Comparison of ENCODE assay signal across 18 mouse cellular contexts in genomic region chr7:46628375-46628975, GRCm38 (mm10). TPM values are rescaled to one million over a fixed set of nuclear protein-coding genes. Genes with fewer than 3 reads are reported as not detected.
A peak's percentile ranks its signal among the peaks of the same experiment; 100 is the strongest.
DNase-seq lines count a peak whose midpoint lies in the region; ATAC-seq and TF ChIP-seq lines count a peak whose summit lies in the region.
"Had no signal": no experiment of that assay in that cellular context is flagged by ENCODE, and none has a peak within 500 bp of the region (broad histone marks: within the 10 kb centered on the region; RNA-seq: fewer than 3 reads in every experiment).

No protein-coding gene starts in this region.

- H3K27ac ChIP-seq in forebrain, embryonic 14.5 days (ENCODE audit: low read depth, low read length): no peak overlapping the region
- H3K27ac ChIP-seq in forebrain, embryonic 13.5 days: no peak overlapping the region
- H3K27ac ChIP-seq in hindbrain, postnatal 0 days: no peak overlapping the region
- no peak overlapping the region for H3K27ac ChIP-seq in hindbrain, embryonic 16.5 days (ENCODE audit: low read depth, low read length)
- no peak overlapping the region for H3K27ac ChIP-seq in midbrain, postnatal 0 days (ENCODE audit: low read depth, low read length)
- H3K27ac ChIP-seq in midbrain, embryonic 14.5 days (replicated peaks; ENCODE audit: low read depth, low read length): no peak overlapping the region
- peak overlapping the region; percentile 61 for H3K27ac ChIP-seq in olfactory bulb, adult 2 months (ENCODE audit: insufficient read depth, low read depth, low read length)
- H3K27ac ChIP-seq: forebrain, embryonic 10.5 days; hindbrain, embryonic 13.5 days; stomach, embryonic 15.5 days had no signal

- H3K9ac ChIP-seq in forebrain, embryonic 14.5 days (ENCODE audit: low read length): 0 out of 2 replicates have a peak overlapping the region, but pooled peaks have one; percentile 17
- H3K9ac ChIP-seq in forebrain, embryonic 13.5 days: no peak overlapping the region
- H3K9ac ChIP-seq in hindbrain, postnatal 0 days (replicated peaks; ENCODE audit: low read length): no peak overlapping the region
- H3K9ac ChIP-seq in hindbrain, embryonic 16.5 days (ENCODE audit: low read depth, low read length): no peak overlapping the region; the same call in 1 of the 2 replicates
- H3K9ac ChIP-seq in midbrain, postnatal 0 days (replicated peaks; ENCODE audit: low read length, poor library complexity, severe bottlenecking): no peak overlapping the region
- no peak overlapping the region for H3K9ac ChIP-seq in midbrain, embryonic 14.5 days (replicated peaks; ENCODE audit: low read length)
- H3K9ac ChIP-seq: hindbrain, embryonic 13.5 days; stomach, embryonic 15.5 days had no signal

- no peak for ATAC-seq in forebrain, embryonic 14.5 days
- no peak for ATAC-seq in forebrain, embryonic 13.5 days
- ATAC-seq in hindbrain, postnatal 0 days: no peak
- ATAC-seq in hindbrain, embryonic 16.5 days: no peak
- no peak for ATAC-seq in midbrain, postnatal 0 days (ENCODE audit: low FRiP score)
- ATAC-seq in midbrain, embryonic 14.5 days (ENCODE audit: low FRiP score, low TSS enrichment): no peak

- no peak overlapping the region for H3K4me3 ChIP-seq in forebrain, embryonic 14.5 days (ENCODE audit: low read depth, low read length)
- H3K4me3 ChIP-seq in forebrain, embryonic 13.5 days: no peak overlapping the region
- H3K4me3 ChIP-seq in hindbrain, postnatal 0 days (ENCODE audit: low read length): no peak overlapping the region
- no peak overlapping the region for H3K4me3 ChIP-seq in hindbrain, embryonic 16.5 days (ENCODE audit: low read length)
- no peak overlapping the region for H3K4me3 ChIP-seq in midbrain, postnatal 0 days (ENCODE audit: low read depth, low read length)
- H3K4me3 ChIP-seq in midbrain, embryonic 14.5 days (replicated peaks; ENCODE audit: low read depth, low read length): no peak overlapping the region
- no peak overlapping the region for H3K4me3 ChIP-seq in olfactory bulb, adult 2 months (ENCODE audit: insufficient read depth, low read depth, low read length)
- H3K4me3 ChIP-seq: forebrain, embryonic 10.5 days; hindbrain, embryonic 13.5 days; stomach, embryonic 15.5 days had no signal

- H3K4me2 ChIP-seq in forebrain, embryonic 14.5 days (ENCODE audit: low read length): no peak overlapping the region
- no peak overlapping the region for H3K4me2 ChIP-seq in forebrain, embryonic 13.5 days
- H3K4me2 ChIP-seq in hindbrain, postnatal 0 days (ENCODE audit: low read depth, low read length): no peak overlapping the region
- no peak overlapping the region for H3K4me2 ChIP-seq in hindbrain, embryonic 16.5 days (ENCODE audit: low read length)
- H3K4me2 ChIP-seq in midbrain, postnatal 0 days (ENCODE audit: low read depth, low read length, poor library complexity, severe bottlenecking): no peak overlapping the region
- no peak overlapping the region for H3K4me2 ChIP-seq in midbrain, embryonic 14.5 days (ENCODE audit: low read length)
- H3K4me2 ChIP-seq: hindbrain, embryonic 13.5 days; stomach, embryonic 15.5 days had no signal

- H3K4me1 ChIP-seq in forebrain, embryonic 14.5 days (ENCODE audit: control insufficient read depth, insufficient read depth, low read length): no peaks in the 10 kb centered on the region
- H3K4me1 ChIP-seq in forebrain, embryonic 13.5 days: no peaks in the 10 kb centered on the region
- no peaks in the 10 kb centered on the region for H3K4me1 ChIP-seq in hindbrain, postnatal 0 days (ENCODE audit: insufficient read depth, low read length)
- H3K4me1 ChIP-seq in hindbrain, embryonic 16.5 days (ENCODE audit: control insufficient read depth, insufficient read depth, low read depth, low read length): no peaks in the 10 kb centered on the region
- H3K4me1 ChIP-seq in midbrain, postnatal 0 days (ENCODE audit: insufficient read depth, low read length): no peaks in the 10 kb centered on the region
- no peaks in the 10 kb centered on the region for H3K4me1 ChIP-seq in midbrain, embryonic 14.5 days (ENCODE audit: control insufficient read depth, insufficient read depth, low read length)
- H3K4me1 ChIP-seq in olfactory bulb, adult 2 months (ENCODE audit: control insufficient read depth, insufficient read depth, low read length): peaks cover 18% of the 10 kb centered on the region
- H3K4me1 ChIP-seq: stomach, embryonic 15.5 days had no signal

- no peaks in the 10 kb centered on the region for H3K9me3 ChIP-seq in forebrain, embryonic 14.5 days (replicated peaks; ENCODE audit: control insufficient read depth, low read length)
- H3K9me3 ChIP-seq in forebrain, embryonic 13.5 days (replicated peaks): no peaks in the 10 kb centered on the region
- H3K9me3 ChIP-seq in hindbrain, postnatal 0 days (ENCODE audit: low read length): no peaks in the 10 kb centered on the region
- no peaks in the 10 kb centered on the region for H3K9me3 ChIP-seq in hindbrain, embryonic 16.5 days (ENCODE audit: control insufficient read depth, low read length)
- H3K9me3 ChIP-seq in midbrain, postnatal 0 days (ENCODE audit: low read length): no peaks in the 10 kb centered on the region
- no peaks in the 10 kb centered on the region for H3K9me3 ChIP-seq in midbrain, embryonic 14.5 days (ENCODE audit: control insufficient read depth, low read length)
- H3K9me3 ChIP-seq: forebrain, embryonic 10.5 days; hindbrain, embryonic 13.5 days; stomach, embryonic 15.5 days had no signal

- peaks cover 19% of the 10 kb centered on the region for H3K36me3 ChIP-seq in forebrain, embryonic 14.5 days (ENCODE audit: control insufficient read depth, insufficient read depth, low read length)
- H3K36me3 ChIP-seq in forebrain, embryonic 13.5 days (ENCODE audit: poor library complexity, severe bottlenecking): peaks cover 47% of the 10 kb centered on the region
- H3K36me3 ChIP-seq in hindbrain, postnatal 0 days (ENCODE audit: insufficient read depth, low read length): peaks cover 27% of the 10 kb centered on the region
- H3K36me3 ChIP-seq in hindbrain, embryonic 16.5 days (ENCODE audit: control insufficient read depth, insufficient read depth, low read length): peaks cover 20% of the 10 kb centered on the region
- H3K36me3 ChIP-seq in midbrain, postnatal 0 days (ENCODE audit: insufficient read depth, low read length): peaks cover 33% of the 10 kb centered on the region
- H3K36me3 ChIP-seq in midbrain, embryonic 14.5 days (ENCODE audit: control insufficient read depth, insufficient read depth, low read length): peaks cover 42% of the 10 kb centered on the region

- no peak for DNase-seq in forebrain, embryonic 14.5 days (ENCODE audit: low spot score)
- DNase-seq in hindbrain, postnatal 0 days (ENCODE audit: low spot score): peak; percentile 14
- DNase-seq in midbrain, postnatal 0 days (ENCODE audit: low spot score): no peak
- DNase-seq in midbrain, embryonic 14.5 days: no peak
- DNase-seq in right cerebral cortex, postnatal 4 days: no peak
- DNase-seq: cerebellum, adult 9-10 months; gastrocnemius, postnatal 25 days; kidney, postnatal 10 days; liver; thymus, postnatal 4 days had no signal

- TF ChIP-seq POLR2A in olfactory bulb, adult 2 months (IDR thresholded peaks at IDR 0.05; ENCODE audit: insufficient read depth, low read depth, low read length): no peak

- WGBS in forebrain, embryonic 14.5 days: 29% methylated on average over 8 of the region's 8 CpGs
- 36% methylated on average over 8 of the region's 8 CpGs for WGBS in forebrain, embryonic 13.5 days
- 32% methylated on average over 8 of the region's 8 CpGs for WGBS in hindbrain, postnatal 0 days
- 40% methylated on average over 8 of the region's 8 CpGs for WGBS in hindbrain, embryonic 16.5 days
- 41% methylated on average over 8 of the region's 8 CpGs for WGBS in midbrain, postnatal 0 days
- 41% methylated on average over 8 of the region's 8 CpGs for WGBS in midbrain, embryonic 14.5 days
- WGBS in olfactory bulb, adult 2 months: 22% methylated on average over 8 of the region's 8 CpGs

- TF ChIP-seq CTCF in hindbrain, postnatal 0 days (IDR thresholded peaks at IDR 0.05; ENCODE audit: low read depth): peak; percentile 34
- TF ChIP-seq CTCF in midbrain, postnatal 0 days (IDR thresholded peaks at IDR 0.05): peak; percentile 53
- TF ChIP-seq CTCF in olfactory bulb, adult 2 months (IDR thresholded peaks at IDR 0.05; ENCODE audit: insufficient read depth, low read depth, low read length): no peak

- no peaks in the 10 kb centered on the region for H3K27me3 ChIP-seq in forebrain, embryonic 14.5 days (replicated peaks; ENCODE audit: control insufficient read depth, insufficient read depth, low read length)
- no peaks in the 10 kb centered on the region for H3K27me3 ChIP-seq in forebrain, embryonic 13.5 days
- H3K27me3 ChIP-seq in hindbrain, postnatal 0 days (ENCODE audit: insufficient read depth, low read length): no peaks in the 10 kb centered on the region
- H3K27me3 ChIP-seq in hindbrain, embryonic 16.5 days (replicated peaks; ENCODE audit: control insufficient read depth, insufficient read depth, low read length): no peaks in the 10 kb centered on the region
- no peaks in the 10 kb centered on the region for H3K27me3 ChIP-seq in midbrain, postnatal 0 days (ENCODE audit: insufficient read depth, low read length)
- H3K27me3 ChIP-seq in midbrain, embryonic 14.5 days (ENCODE audit: control insufficient read depth, insufficient read depth, low read length): no peaks in the 10 kb centered on the region
- H3K27me3 ChIP-seq: hindbrain, embryonic 13.5 days; stomach, embryonic 15.5 days had no signal

RNA-seq across cellular contexts. Expression of gene Sergef, which starts 11.1 kb away (rescaled TPM):
- polyA plus RNA-seq in forebrain, embryonic 14.5 days (2014; fragmentation: Nextera tagmentation; extraction: Ambion mirVana): 23.4 and 26.1 TPM in 2 replicates
- polyA plus RNA-seq in forebrain, embryonic 13.5 days (2015; fragmentation: Nextera tagmentation; extraction: Ambion mirVana): 25.0 and 26.6 TPM in 2 replicates
- total RNA-seq in hindbrain, postnatal 0 days (2014; rRNA removed): 41.8 and 53.5 TPM in 2 replicates
- polyA plus RNA-seq in hindbrain, postnatal 0 days (2015; fragmentation: Nextera tagmentation; extraction: Ambion mirVana): 45.6 and 48.0 TPM in 2 replicates
- 42.2 and 50.6 TPM in 2 replicates for polyA plus RNA-seq in hindbrain, embryonic 16.5 days (2015; fragmentation: Nextera tagmentation; extraction: Ambion mirVana)
- 47.5 and 49.1 TPM in 2 replicates for total RNA-seq in midbrain, postnatal 0 days (2014; rRNA removed)
- 47.8 and 50.9 TPM in 2 replicates for polyA plus RNA-seq in midbrain, postnatal 0 days (2015; fragmentation: Nextera tagmentation; extraction: Ambion mirVana)
- 31.1 and 36.5 TPM in 2 replicates for polyA plus RNA-seq in midbrain, embryonic 14.5 days (2014; fragmentation: Nextera tagmentation; extraction: Ambion mirVana)
- not detected in 2 replicates for polyA plus RNA-seq in olfactory bulb, adult 2 months (2012; ENCODE audit: insufficient read depth, insufficient read length, low replicate concordance, missing spikeins)

RNA-seq across cellular contexts. Expression of gene Tph1, which starts 43.9 kb away (rescaled TPM):
- polyA plus RNA-seq in forebrain, embryonic 14.5 days (2014; fragmentation: Nextera tagmentation; extraction: Ambion mirVana): 0.41 and 0.46 TPM in 2 replicates
- polyA plus RNA-seq in forebrain, embryonic 13.5 days (2015; fragmentation: Nextera tagmentation; extraction: Ambion mirVana): 0.21 and 0.28 TPM in 2 replicates
- total RNA-seq in hindbrain, postnatal 0 days (2014; rRNA removed): 0.73 and 1.0 TPM in 2 replicates
- polyA plus RNA-seq in hindbrain, postnatal 0 days (2015; fragmentation: Nextera tagmentation; extraction: Ambion mirVana): 0.73 and 0.98 TPM in 2 replicates
- 0.61 and 1.2 TPM in 2 replicates for polyA plus RNA-seq in hindbrain, embryonic 16.5 days (2015; fragmentation: Nextera tagmentation; extraction: Ambion mirVana)
- 2.3 TPM in 1 of 2 replicates, not detected in the other for total RNA-seq in midbrain, postnatal 0 days (2014; rRNA removed)
- 0.49 and 1.5 TPM in 2 replicates for polyA plus RNA-seq in midbrain, postnatal 0 days (2015; fragmentation: Nextera tagmentation; extraction: Ambion mirVana)
- polyA plus RNA-seq in midbrain, embryonic 14.5 days (2014; fragmentation: Nextera tagmentation; extraction: Ambion mirVana): 0.28 and 0.32 TPM in 2 replicates
- polyA plus RNA-seq in olfactory bulb, adult 2 months (2012; ENCODE audit: insufficient read depth, insufficient read length, low replicate concordance, missing spikeins): not detected in 2 replicates
- total RNA-seq: megakaryocyte, adult 5-6 weeks; MEL had no signal
- polyA plus RNA-seq: forebrain, embryonic 10.5 days had no signal

Comparison
In these comparisons a context has a peak if more than half of its experiments do, and no peak if none do; other contexts are left out.
1. RNA of gene Sergef, which starts 11.1 kb away (polyA plus RNA-seq): 47.8 to 50.9 TPM in midbrain, postnatal 0 days, 42.2 to 50.6 TPM in hindbrain, embryonic 16.5 days, 45.6 to 48.0 TPM in hindbrain, postnatal 0 days, 31.1 to 36.5 TPM in midbrain, embryonic 14.5 days, 25.0 to 26.6 TPM in forebrain, embryonic 13.5 days and 23.4 to 26.1 TPM in forebrain, embryonic 14.5 days; not detected in olfactory bulb, adult 2 months; every median in the first group is over 10 times any median in the second.